Mouse (Mus musculus) cortical plate, adult 2 months (tissue): ENCODE results near the gene Tmem59. TPM values are rescaled to one million over a fixed set of nuclear protein-coding genes. Genes with fewer than 3 reads are reported as not detected.

ENCODE experiments used
- H3K27ac ChIP-seq: fragments of 200-500 bp; 2 replicates; pipeline ENCODE4 v1.5.1; 2012; ENCODE audit warnings: low read length, control low read depth, inconsistent platforms; ENCODE audit not compliant: insufficient read depth
- H3K4me1 ChIP-seq: fragments of 200-500 bp; 2 replicates; pipeline ENCODE4 v1.6.1; 2011; ENCODE audit warnings: low read length; ENCODE audit not compliant: control insufficient read depth, insufficient read depth
- H3K4me3 ChIP-seq: fragments of 200-500 bp; 2 replicates; pipeline ENCODE4 v1.5.1; 2011; ENCODE audit warnings: mild to moderate bottlenecking, low read length, control low read depth; ENCODE audit not compliant: insufficient read depth
- CTCF ChIP-seq: fragments of 200-500 bp; IDR thresholded peaks from 2 replicates; pipeline ENCODE4 v1.5.1; 2011; ENCODE audit warnings: mild to moderate bottlenecking, control low read depth, low read length; ENCODE audit not compliant: insufficient read depth; ENCODE audit errors: extremely low read depth
- POLR2A ChIP-seq: fragments of 200-500 bp; IDR thresholded peaks from 2 replicates; pipeline ENCODE4 v1.6.1; 2011; ENCODE audit warnings: mild to moderate bottlenecking, low read length, control low read depth; ENCODE audit not compliant: insufficient read depth; ENCODE audit errors: extremely low read depth
- polyA plus RNA-seq: library from polyadenylated mRNA; depleted of rRNA; stranded (reverse); fragments of >200 nt; gene quantifications from 2 replicates; pipeline ENCODE4 v1.2.3, GENCODE M21; 2012; rRNA removed

Tmem59 gene
- polyA plus RNA-seq = 215 and 224 TPM in 2 replicates

- TF ChIP-seq POLR2A (peak; percentile 86), CTCF (no peak)
- Histone ChIP-seq H3K4me3 (peak within 1 kb of the TSS; percentile 90), H3K4me1 (peaks cover 7% of the 10 kb centered on the region), H3K27ac (peak within 1 kb of the TSS; percentile 96)
These were observed at the start of gene Tmem59 for GRCm38 (mm10) chr4:107178182-107178829. TSS of gene Tmem59 (plus strand) at chr4:107178399.

DNA sequence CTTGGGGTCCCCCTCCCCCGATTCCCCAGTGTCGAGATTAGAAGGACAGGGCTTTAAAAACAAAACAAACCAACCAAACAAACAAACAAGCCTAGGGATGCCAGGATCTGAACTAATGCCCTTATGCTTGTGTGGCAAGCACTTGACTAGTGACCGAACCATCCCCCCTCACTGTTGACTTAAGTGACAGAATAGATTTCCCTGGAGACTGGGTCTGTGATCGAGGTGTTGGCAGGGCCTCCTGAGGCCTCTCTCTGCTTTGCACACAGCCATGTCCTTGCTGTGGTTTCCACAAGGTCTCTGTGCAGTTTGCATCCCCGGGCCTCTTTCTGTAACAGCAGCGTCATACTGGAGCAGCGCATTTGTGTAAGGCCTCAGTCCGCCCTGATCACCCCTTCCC is 48.8 kb upstream of the Tmem59 start:
- TF ChIP-seq CTCF = no peak
- TF ChIP-seq POLR2A = no peak
- Histone ChIP-seq H3K27ac (no peak overlapping the region), H3K4me1 (no peaks in the 10 kb centered on the region), H3K4me3 (no peak overlapping the region)

- H3K27ac ChIP-seq = no peak overlapping the region
- H3K4me1 ChIP-seq = no peaks in the 10 kb centered on the region
- no peak for TF ChIP-seq POLR2A
- TF ChIP-seq CTCF = no peak
- no peak overlapping the region for H3K4me3 ChIP-seq
These were observed 47.7 kb upstream of the Tmem59 start for GRCm38 (mm10) chr4:107130534-107130933.

DNA sequence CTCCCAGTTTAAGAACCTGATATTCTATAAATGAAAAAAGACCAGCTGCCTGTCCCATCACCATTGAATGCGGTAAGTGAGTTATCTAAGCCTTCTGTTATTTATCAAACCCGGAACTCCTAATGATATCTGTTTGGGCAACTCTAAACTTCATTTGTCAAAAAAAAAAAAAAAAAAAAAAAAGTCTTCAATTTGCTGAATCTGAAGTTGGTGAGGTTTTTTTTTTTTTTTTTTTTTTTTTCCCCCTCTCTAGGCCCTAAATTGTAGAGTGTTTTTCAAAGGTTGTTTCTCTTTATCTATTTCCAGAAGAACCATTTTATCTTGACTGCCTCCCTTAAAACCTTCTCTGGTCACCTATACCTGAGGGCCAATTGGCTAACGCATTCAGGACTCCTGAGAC is 43.3 kb upstream of the Tmem59 start:
- H3K4me3 ChIP-seq = no peak overlapping the region
- TF ChIP-seq CTCF (no peak), POLR2A (no peak)
- H3K27ac ChIP-seq = no peak overlapping the region
- H3K4me1 ChIP-seq = no peaks in the 10 kb centered on the region

GRCm38 (mm10) chr4:107135663-107136062 is 42.5 kb upstream of the Tmem59 start:
- H3K4me1 ChIP-seq = no peaks in the 10 kb centered on the region
- no peak overlapping the region for H3K27ac ChIP-seq
- H3K4me3 ChIP-seq = no peak overlapping the region
- TF ChIP-seq CTCF (no peak), POLR2A (no peak)

DNA sequence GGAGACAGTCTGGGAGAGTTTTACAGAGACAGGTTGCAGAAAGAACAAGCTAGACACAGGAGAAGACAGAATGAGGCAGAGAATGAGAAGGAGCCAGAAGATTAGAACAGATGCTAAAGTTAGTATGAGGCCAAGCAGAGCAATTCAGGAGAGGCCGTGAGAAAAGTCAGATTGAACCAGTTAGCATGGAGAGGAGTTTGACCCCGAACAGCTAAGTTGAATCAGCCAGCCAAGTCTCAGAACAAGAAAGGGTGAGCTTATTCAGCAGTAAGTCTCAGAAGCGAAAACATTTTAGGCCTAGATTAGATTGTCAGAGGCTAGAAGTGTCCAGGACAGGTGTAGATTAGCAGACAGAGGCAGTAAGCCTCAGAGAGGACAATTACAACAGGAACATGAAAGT is 41.7 kb upstream of the Tmem59 start:
- H3K4me1 ChIP-seq = no peaks in the 10 kb centered on the region
- no peak overlapping the region for H3K27ac ChIP-seq
- TF ChIP-seq CTCF = no peak
- no peak for TF ChIP-seq POLR2A
- H3K4me3 ChIP-seq = no peak overlapping the region

- no peak for TF ChIP-seq POLR2A
- no peak for TF ChIP-seq CTCF
These were observed 39.0 kb upstream of the Tmem59 start for GRCm38 (mm10) chr4:107138948-107139835.

GRCm38 (mm10) chr4:107139836-107140631 is 38.2 kb upstream of the Tmem59 start:
- Histone ChIP-seq H3K4me3 (no peak overlapping the region), H3K4me1 (no peaks in the 10 kb centered on the region), H3K27ac (no peak overlapping the region)
- TF ChIP-seq POLR2A = no peak
- no peak for TF ChIP-seq CTCF

More at GRCm38 (mm10) chr4:107138948-107139835, 39.0 kb upstream of the Tmem59 start:
- Histone ChIP-seq H3K4me3 (no peak overlapping the region), H3K4me1 (no peaks in the 10 kb centered on the region), H3K27ac (no peak overlapping the region)

DNA sequence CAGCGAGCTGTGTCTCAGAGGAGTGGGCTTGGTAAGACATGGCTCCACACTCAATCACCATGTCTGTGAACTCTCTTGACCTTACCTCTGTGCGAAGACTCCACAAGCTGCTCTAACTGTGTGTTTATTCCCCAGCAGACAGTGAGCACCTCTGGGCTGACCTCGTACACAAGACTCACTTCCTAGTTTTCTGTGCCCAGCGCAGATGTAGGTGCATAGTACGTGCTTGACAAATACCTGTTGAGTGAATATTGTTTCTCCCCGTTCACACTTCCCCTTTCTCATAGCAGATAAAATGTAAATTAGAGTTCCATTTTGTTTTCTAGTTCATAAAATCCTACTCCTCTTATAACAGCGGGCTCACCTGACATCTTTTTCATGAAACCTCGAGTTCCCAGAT is 34.7 kb upstream of the Tmem59 start:
- H3K27ac ChIP-seq = no peak overlapping the region
- H3K4me1 ChIP-seq = no peaks in the 10 kb centered on the region
- TF ChIP-seq CTCF = no peak
- no peak for TF ChIP-seq POLR2A
- H3K4me3 ChIP-seq = no peak overlapping the region
